Mouse (Mus musculus): ENCODE measurements at regions not wholly inside any gene's neighbourhood (a gene's known extent, or its start where the extent isn't known, plus 50 kb on each side); places are given as distances from the start of the nearest gene placed in this dataset.

DNA sequence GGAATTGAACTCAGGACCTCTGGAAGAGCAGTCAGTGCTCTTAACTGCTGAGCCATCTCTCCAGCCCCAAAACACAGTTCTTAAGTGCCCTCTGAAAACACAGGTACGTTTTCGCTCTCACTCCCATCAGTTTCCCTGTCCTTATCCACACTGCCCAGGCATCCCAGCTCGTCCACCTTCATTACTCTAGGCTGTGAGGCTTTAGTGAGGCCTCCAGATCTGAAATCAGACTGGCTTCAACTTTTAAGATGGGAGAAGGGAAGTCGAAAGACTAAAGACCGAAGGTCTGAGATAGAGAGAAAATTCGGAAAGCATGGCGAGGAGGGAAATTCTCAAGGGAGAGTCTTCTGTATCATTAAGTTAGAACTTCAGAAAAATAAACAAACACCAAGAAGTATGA lies 54.8 kb upstream of the Tet2 start:
- no peak overlapping the region for H3K9ac ChIP-seq
- no peaks in the 10 kb centered on the region for H3K4me1 ChIP-seq
- H3K36me3 ChIP-seq = no peaks in the 10 kb centered on the region
- H3K4me3 ChIP-seq = no peak overlapping the region
- no peak overlapping the region for H3K27ac ChIP-seq
- no peak for ATAC-seq (ENCODE audit: low FRiP score, low read depth)
- H3K9me3 ChIP-seq = no peaks in the 10 kb centered on the region
- no peaks in the 10 kb centered on the region for H3K27me3 ChIP-seq (replicated peaks)
- no peak overlapping the region for H3K4me2 ChIP-seq (replicated peaks)
- 93% methylated on average over 7 of the region's 7 CpGs for WGBS

DNA sequence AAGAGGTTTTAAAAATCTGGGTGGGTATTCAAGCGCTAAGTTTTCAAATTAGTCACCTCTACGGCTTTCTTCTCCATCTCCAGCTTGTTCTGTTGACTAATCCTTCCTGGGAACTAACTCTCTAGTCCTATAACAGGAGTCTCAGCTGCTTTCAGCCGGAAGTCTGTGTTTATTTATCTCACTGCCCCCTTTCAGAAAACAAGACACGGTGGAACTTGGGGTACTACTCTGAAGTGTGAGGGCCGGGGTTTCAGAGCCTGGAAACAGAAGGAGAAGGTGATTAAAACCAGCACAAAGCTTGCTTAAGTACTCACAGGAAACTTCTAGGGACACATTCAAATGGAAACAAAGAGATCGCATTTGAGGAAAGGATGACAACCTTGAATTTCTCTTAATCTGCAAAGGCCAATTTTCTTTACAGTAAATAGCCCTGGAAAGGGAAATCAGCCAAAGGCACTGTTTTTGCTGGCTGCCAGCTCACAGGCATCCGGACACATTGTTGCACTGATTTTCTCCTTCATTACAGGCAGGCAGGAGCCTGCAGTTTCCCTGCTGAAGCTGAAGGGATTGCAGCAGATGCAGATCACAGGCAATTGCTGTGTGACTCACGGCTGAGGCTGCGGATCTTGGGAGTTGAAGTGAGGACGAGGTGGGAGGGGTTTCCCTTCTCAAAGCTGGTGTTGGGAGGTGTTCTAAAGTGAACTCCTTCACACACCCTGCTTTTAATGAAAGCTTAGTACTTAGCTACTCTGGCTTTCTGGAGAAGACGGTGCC lies 55.7 kb upstream of the Tet2 start:
- 29% methylated on average over 11 of the region's 11 CpGs for WGBS
- no peaks in the 10 kb centered on the region for H3K27me3 ChIP-seq (replicated peaks)
- H3K36me3 ChIP-seq = no peaks in the 10 kb centered on the region
- H3K4me1 ChIP-seq = no peaks in the 10 kb centered on the region
- no peak overlapping the region for H3K9ac ChIP-seq
- ATAC-seq (ENCODE audit: low FRiP score, low read depth) = peak; percentile 44; the same call in 1 of the 2 replicates
- no peak overlapping the region for H3K4me3 ChIP-seq
- no peak overlapping the region for H3K4me2 ChIP-seq (replicated peaks)
- H3K9me3 ChIP-seq = no peaks in the 10 kb centered on the region
- no peak overlapping the region for H3K27ac ChIP-seq

- WGBS = 91% methylated on average over 6 of the region's 6 CpGs
- Histone ChIP-seq H3K36me3 (no peaks in the 10 kb centered on the region), H3K4me2 (replicated peaks) (no peak overlapping the region), H3K4me3 (no peak overlapping the region), H3K9ac (no peak overlapping the region), H3K27ac (no peak overlapping the region), H3K4me1 (no peaks in the 10 kb centered on the region), H3K27me3 (replicated peaks) (no peaks in the 10 kb centered on the region), H3K9me3 (no peaks in the 10 kb centered on the region)
- no peak for ATAC-seq (ENCODE audit: low FRiP score, low read depth)
Observed at GRCm38 (mm10) chr3:133605460-133605859, 60.5 kb upstream of the Tet2 start.

- H3K4me3 ChIP-seq = no peak overlapping the region
- no peaks in the 10 kb centered on the region for H3K9me3 ChIP-seq
- no peak for ATAC-seq (ENCODE audit: low FRiP score, low read depth)
- WGBS = 92% methylated on average over 3 of the region's 3 CpGs
- no peak overlapping the region for H3K27ac ChIP-seq
- H3K27me3 ChIP-seq (replicated peaks) = no peaks in the 10 kb centered on the region
- H3K4me1 ChIP-seq = no peaks in the 10 kb centered on the region
- H3K9ac ChIP-seq = no peak overlapping the region
- H3K4me2 ChIP-seq (replicated peaks) = no peak overlapping the region
- H3K36me3 ChIP-seq = no peaks in the 10 kb centered on the region
Observed at GRCm38 (mm10) chr3:133608845-133609261, 63.9 kb upstream of the Tet2 start.

- Histone ChIP-seq H3K27ac (peak overlapping the region; percentile 54; the same call in 1 of the 2 replicates), H3K4me3 (no peak overlapping the region), H3K9me3 (no peaks in the 10 kb centered on the region), H3K4me2 (replicated peaks) (peak overlapping the region; percentile 44), H3K4me1 (no peaks in the 10 kb centered on the region; the same call in 1 of the 2 replicates), H3K36me3 (no peaks in the 10 kb centered on the region), H3K27me3 (replicated peaks) (no peaks in the 10 kb centered on the region), H3K9ac (0 out of 2 replicates have a peak overlapping the region, but pooled peaks have one; percentile 13)
- peak; percentile 81 for ATAC-seq (ENCODE audit: low FRiP score, low read depth)
- 17% methylated on average over 12 of the region's 12 CpGs for WGBS
Observed at GRCm38 (mm10) chr3:133613836-133614711, 69.1 kb upstream of the Tet2 start.

DNA sequence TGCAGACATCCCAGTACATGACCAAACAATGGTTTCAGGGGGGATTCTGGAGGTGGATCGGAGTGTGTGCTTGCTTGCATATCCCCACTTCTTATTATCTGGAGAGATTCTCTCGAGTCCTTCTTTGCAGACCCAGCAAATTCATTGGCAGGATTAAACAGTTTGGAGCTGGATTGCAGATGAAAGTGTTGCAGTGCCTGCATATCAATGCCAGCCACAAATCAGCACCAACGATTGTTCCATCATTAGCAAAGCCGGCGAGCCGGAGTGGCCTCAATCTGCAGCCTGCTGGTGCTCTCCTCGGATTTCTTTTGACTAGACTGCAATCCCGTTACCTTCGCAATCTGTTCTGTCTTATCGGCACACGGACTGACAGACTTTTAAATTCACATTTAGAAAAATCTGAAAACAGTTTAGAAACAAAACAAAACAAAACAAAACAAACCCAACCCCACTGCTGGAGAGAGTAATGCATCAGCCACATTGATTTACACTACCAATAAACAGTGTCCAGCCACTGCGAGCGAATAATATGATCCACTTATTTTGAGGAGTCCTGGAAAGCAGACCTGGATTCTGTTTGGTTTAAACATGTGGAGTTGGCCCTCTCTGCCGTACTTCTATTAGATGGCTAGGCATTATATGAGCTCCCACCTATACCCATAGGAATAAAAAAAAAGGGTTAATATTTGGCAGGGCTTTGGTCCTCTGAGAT lies 69.9 kb upstream of the Tet2 start:
- no peak overlapping the region for H3K4me3 ChIP-seq
- no peak overlapping the region for H3K9ac ChIP-seq
- WGBS = 18% methylated on average over 14 of the region's 14 CpGs
- H3K27me3 ChIP-seq (replicated peaks) = no peaks in the 10 kb centered on the region
- H3K9me3 ChIP-seq = no peaks in the 10 kb centered on the region
- peak overlapping the region; percentile 44 for H3K4me2 ChIP-seq (replicated peaks)
- H3K36me3 ChIP-seq = no peaks in the 10 kb centered on the region
- H3K27ac ChIP-seq = peak overlapping the region; percentile 54; the same call in 1 of the 2 replicates
- H3K4me1 ChIP-seq = no peaks in the 10 kb centered on the region; the same call in 1 of the 2 replicates
- ATAC-seq (ENCODE audit: low FRiP score, low read depth) = peak; percentile 70

DNA sequence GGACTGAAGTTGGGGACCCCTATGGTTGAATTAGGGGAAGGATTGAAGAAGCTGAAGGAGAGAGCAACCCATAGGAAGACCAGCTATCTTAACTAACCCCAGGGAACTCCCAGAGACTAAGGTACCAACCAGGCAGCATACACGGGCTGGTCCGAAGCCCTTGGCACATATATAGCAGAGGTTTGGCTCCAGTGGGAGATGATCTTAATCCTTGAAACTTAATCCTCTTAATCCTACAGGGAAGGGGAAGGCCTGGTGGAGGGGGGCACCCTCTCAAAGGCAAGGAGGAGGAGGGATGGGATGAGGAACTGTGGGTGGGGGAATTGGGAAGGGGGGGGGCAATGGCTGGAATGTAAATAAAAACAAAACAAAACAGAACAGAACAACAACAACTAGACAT lies 72.1 kb upstream of the Tet2 start:
- 90% methylated on average over 2 of the region's 2 CpGs for WGBS
- Histone ChIP-seq H3K36me3 (no peaks in the 10 kb centered on the region), H3K4me2 (replicated peaks) (no peak overlapping the region), H3K27ac (no peak overlapping the region), H3K4me3 (no peak overlapping the region), H3K9ac (no peak overlapping the region), H3K27me3 (replicated peaks) (no peaks in the 10 kb centered on the region), H3K4me1 (no peaks in the 10 kb centered on the region; the same call in 1 of the 2 replicates), H3K9me3 (no peaks in the 10 kb centered on the region)
- ATAC-seq (ENCODE audit: low FRiP score, low read depth) = no peak

DNA sequence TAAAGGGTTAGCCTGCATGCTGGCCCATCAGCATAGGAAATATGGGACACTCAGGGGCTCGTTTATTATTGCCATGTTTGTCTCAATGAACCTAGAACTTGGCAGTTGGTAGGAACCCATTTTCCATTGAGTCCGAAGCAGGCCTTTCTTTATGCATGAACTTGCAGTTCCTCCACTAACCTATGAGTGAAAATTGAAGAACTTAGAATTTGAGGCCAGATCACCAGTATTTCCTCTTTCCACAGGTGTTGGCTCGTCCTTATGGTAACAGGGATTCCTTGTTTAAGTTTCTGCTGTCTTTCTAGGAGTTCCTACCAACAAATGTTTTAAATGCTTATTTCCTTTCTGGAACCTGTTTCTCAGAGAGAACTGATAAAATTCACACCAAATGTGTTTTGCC lies 73.6 kb upstream of the Tet2 start:
- no peak overlapping the region for H3K4me3 ChIP-seq
- no peak overlapping the region for H3K27ac ChIP-seq
- H3K4me2 ChIP-seq (replicated peaks) = no peak overlapping the region
- no peak for ATAC-seq (ENCODE audit: low FRiP score, low read depth)
- no peaks in the 10 kb centered on the region for H3K36me3 ChIP-seq
- H3K27me3 ChIP-seq (replicated peaks) = no peaks in the 10 kb centered on the region
- WGBS = 91% methylated on average over 3 of the region's 3 CpGs
- no peak overlapping the region for H3K9ac ChIP-seq
- no peaks in the 10 kb centered on the region for H3K9me3 ChIP-seq
- no peaks in the 10 kb centered on the region; the same call in 1 of the 2 replicates for H3K4me1 ChIP-seq

DNA sequence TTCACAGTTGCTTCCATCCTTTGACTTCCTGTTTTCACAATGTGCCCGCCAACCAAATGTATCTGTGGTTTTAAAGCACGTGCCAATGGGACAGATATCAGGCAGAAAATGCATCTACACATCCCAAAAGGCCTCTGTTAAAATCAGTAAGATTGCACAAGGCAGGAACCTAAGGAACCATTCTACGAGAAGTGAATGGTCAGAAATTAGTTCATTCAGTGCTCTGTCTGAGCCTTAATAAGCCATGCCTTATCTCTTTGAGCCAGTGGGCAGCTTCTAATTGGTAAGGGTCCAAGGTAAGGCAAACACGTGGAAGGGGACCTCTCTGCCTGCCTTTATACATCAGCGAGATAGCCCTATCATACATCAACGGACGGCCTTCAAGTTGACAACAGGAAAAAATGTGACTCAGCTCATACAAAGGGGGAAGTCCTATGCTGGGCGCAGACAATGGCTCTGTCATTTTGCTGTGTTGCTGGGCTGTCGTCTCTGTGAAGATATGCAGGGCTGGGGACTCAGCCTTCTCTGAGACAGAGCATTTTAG lies 78.3 kb upstream of the Tet2 start:
- H3K9ac ChIP-seq = no peak overlapping the region
- H3K9me3 ChIP-seq = no peaks in the 10 kb centered on the region
- no peak overlapping the region for H3K4me3 ChIP-seq
- H3K36me3 ChIP-seq = no peaks in the 10 kb centered on the region
- H3K4me2 ChIP-seq (replicated peaks) = no peak overlapping the region
- WGBS = 68% methylated on average over 9 of the region's 9 CpGs
- no peak overlapping the region for H3K27ac ChIP-seq
- H3K27me3 ChIP-seq (replicated peaks) = no peaks in the 10 kb centered on the region
- no peak for ATAC-seq (ENCODE audit: low FRiP score, low read depth)
- no peaks in the 10 kb centered on the region for H3K4me1 ChIP-seq

- Histone ChIP-seq H3K36me3 (no peaks in the 10 kb centered on the region), H3K4me1 (no peaks in the 10 kb centered on the region), H3K4me2 (replicated peaks) (no peak overlapping the region), H3K4me3 (no peak overlapping the region), H3K27ac (no peak overlapping the region), H3K9me3 (no peaks in the 10 kb centered on the region), H3K27me3 (replicated peaks) (no peaks in the 10 kb centered on the region), H3K9ac (no peak overlapping the region)
- ATAC-seq (ENCODE audit: low FRiP score, low read depth) = no peak
- WGBS = 84% methylated on average over 3 of the region's 3 CpGs
Observed at GRCm38 (mm10) chr3:133624079-133624875, 79.3 kb upstream of the Tet2 start.

DNA sequence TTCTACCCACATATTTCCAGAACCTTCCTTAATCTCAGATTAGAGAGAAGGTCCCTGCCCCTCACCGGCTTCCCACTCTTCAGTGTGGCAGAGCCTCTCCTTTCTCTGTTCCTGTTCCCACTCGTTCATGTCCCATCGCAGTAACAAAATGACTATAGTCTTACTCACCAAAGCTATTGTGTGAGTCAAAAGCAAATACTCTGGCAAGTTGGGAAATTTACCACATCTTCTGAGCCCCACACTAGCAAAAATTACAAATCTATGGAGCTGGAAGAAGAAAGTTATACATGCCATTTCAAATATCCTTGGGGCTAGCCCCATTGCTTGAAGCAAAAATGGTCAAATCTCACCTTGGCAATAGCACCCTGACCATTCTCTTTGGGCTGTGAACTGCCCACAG lies 80.1 kb upstream of the Tet2 start:
- Histone ChIP-seq H3K27ac (no peak overlapping the region), H3K9ac (no peak overlapping the region), H3K27me3 (replicated peaks) (no peaks in the 10 kb centered on the region), H3K4me2 (replicated peaks) (no peak overlapping the region), H3K9me3 (no peaks in the 10 kb centered on the region), H3K36me3 (no peaks in the 10 kb centered on the region), H3K4me3 (no peak overlapping the region), H3K4me1 (no peaks in the 10 kb centered on the region)
- ATAC-seq (ENCODE audit: low FRiP score, low read depth) = no peak
- 90% methylated on average over 3 of the region's 3 CpGs for WGBS

All from neural tube, embryonic 12.5 days (tissue).